Mouse (Mus musculus): ENCODE results near the gene Msh4. TPM values are rescaled to one million over a fixed set of nuclear protein-coding genes. Genes with fewer than 3 reads are reported as not detected.

Gene Msh4
- total RNA-seq (2021): under 1 TPM; 0.45 to 0.59 TPM
- long read RNA-seq, experiment 1: 0 reads
- long read RNA-seq, experiment 2: 0 reads

DNA sequence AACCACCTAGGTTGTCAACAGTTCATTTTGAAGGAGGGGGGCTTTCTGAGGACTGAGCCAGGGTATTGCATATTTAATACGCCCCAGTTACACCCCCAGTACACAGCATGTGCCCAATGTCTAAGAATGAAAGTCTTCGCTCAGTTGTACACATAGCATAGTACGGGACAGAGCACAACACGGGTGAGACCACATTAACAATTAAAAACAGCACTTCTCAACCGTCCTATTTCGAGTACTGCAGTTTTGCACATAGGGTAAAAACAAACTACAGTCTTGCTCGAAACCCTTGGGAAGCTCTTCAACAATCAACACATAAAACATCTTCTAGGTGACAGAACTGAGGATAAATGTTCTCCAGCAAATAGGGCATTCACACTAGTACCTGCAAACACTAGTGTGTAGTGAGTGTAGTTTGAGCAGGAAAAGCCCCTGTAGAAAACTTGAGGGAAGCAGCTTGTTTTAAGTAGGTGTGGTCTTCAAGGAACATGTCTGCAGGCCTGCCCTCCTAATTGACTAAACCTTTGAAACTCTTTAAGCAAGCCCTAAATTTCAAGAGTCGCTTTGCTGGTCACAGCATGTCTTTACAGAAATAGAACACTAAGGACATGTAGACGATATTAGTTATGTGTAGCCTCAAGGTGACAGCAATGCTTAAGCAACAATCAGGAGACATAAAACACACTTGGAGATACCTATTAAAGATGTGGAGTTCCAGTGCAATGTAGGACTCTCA is at the start of gene Msh4:
TSS of gene Msh4 (minus strand) at position 3 of the 736 bp plus-strand sequence.
- DNase-seq (ENCODE audit: low spot score in 2 of 2): no peak

DNA sequence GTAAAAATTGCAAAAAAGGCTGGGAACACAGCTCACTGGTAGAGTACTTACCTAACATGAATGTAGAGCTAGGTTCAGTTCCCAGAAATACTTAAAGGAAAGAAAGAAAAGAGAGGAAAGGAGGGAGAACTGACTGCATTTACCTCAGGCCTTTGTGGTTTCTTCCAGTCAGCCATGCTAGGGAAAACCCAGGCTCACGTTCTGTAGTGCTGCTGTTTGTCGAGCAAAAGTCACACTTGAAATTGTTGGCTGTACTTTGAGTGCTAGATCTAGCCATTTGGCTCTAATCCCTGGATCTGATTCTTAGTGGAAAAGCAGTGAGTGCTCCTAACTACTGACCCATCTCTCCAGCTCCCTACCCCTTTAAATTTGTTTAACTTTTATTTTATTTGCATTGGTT is 42.2 kb upstream of the Msh4 start:
- DNase-seq (ENCODE audit: low spot score in 2 of 2): no peak

- DNase-seq (ENCODE audit: low spot score in 2 of 2): no peak
Observed at GRCm38 (mm10) chr3:153947271-153947670, 41.3 kb upstream of the Msh4 start.

GRCm38 (mm10) chr3:153944335-153944990 is 38.5 kb upstream of the Msh4 start, which contains the start of gene Acadm:
Gene Acadm, minus strand, starts transcription at chr3:153944632.
- peak; percentile 96 to 99 for DNase-seq (ENCODE audit: low spot score in 2 of 2)

DNA sequence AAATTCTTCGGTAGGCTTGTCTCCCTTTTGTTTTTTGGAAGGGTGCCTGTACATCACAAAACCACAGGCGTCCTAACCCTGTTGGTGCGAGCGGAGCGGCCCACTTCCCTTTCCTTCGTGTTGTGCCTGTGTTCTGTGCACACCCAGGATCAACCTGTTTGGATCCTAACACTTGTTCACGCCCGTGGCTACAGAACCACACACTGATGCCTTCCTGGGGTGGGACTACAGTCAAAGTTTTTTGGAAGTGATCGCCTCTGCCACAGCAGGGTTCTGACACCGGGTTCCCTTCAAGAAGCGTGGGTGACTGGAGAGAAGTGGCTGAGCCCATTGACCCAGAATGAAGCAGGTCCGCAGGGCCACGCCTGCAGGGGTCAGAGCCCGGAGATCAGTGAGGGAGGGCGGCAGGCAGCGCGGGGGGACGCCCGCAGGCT is 38.0 kb upstream of the Msh4 start:
- peak in 1 of 2 experiments; percentile 4 for DNase-seq (ENCODE audit: low spot score in 2 of 2)

GRCm38 (mm10) chr3:153943003-153943640 is 37.2 kb upstream of the Msh4 start:
- DNase-seq (ENCODE audit: low spot score in 2 of 2): no peak

GRCm38 (mm10) chr3:153941613-153942012 is 35.7 kb upstream of the Msh4 start:
- no peak for DNase-seq (ENCODE audit: low spot score in 2 of 2)

- DNase-seq (ENCODE audit: low spot score in 2 of 2): no peak
Observed at GRCm38 (mm10) chr3:153940486-153940885, 34.5 kb upstream of the Msh4 start.

- DNase-seq (ENCODE audit: low spot score in 2 of 2): no peak
Observed at GRCm38 (mm10) chr3:153940021-153940420, 34.1 kb upstream of the Msh4 start.

DNA sequence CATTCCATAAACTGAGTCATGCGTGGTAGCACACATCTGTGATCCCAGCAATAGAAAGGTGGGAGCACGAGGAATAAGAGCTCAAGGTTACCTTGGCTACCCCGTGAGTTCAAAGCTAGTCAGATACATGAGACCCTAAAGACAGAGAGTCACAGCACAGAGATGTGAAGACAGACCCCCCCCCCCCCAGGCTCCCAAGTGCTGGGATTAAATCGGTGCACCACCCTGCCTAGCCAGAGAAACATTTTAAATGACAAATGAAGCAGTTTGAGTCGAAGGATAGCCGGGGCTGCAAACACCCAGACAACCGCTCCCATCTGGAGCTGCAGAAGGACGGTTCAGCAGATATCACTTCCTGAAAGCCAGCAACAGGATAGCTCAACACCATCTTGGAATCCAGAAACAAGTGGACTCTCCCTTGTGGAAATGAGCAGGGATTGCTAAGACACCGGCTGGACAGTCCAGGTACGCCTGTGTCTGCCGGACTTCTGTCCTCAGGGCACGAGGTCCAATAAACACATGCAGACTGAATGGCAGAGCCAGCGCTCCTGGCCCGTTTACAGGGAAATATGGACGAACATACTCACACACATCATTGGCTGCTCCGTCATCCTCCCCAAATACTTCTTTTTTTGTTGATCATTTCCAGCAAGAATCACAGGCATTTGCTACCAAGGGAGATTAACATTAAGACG is 31.3 kb upstream of the Msh4 start:
- no peak for DNase-seq (ENCODE audit: low spot score in 2 of 2)

DNA sequence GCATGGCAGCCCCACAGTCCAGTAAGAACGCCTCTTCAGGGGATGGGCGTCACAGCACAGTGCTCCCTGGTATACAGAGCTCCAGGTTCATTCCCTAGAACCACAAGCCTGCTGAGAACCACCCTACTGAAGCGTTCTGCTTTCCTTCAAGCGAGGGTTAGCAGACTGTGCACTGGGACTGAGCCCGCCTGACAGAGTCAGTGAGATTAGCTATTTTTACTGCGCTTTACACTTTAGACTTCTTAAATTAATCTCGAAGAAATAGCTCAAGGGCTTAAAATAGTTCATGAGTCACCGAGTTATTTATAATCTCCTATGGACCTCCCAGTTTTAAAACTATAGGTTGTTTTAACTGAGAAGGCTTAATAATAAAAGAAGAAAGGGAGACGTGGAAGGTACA is 29.9 kb upstream of the Msh4 start:
- no peak for DNase-seq (ENCODE audit: low spot score in 2 of 2)

DNA sequence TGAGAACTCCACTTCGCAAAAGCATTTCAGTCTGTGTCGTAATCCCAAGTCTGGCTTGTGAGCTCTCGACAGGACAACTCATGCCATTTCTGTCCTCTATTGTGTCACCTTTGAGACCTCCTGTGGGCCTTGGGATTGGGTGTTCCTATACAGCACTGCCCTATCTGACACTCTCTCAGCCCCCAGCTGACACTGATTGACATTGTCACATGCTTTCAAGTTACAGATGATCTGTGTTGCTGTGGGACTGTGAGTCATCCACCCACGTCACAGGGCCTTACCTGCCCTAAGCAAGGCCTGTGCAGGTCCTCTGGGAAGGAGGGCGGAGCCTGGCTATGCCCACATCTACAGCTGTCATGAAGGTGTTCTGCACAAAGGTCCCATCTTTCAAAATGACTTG is 26.5 kb upstream of the Msh4 start:
- DNase-seq (ENCODE audit: low spot score in 2 of 2): no peak

DNA sequence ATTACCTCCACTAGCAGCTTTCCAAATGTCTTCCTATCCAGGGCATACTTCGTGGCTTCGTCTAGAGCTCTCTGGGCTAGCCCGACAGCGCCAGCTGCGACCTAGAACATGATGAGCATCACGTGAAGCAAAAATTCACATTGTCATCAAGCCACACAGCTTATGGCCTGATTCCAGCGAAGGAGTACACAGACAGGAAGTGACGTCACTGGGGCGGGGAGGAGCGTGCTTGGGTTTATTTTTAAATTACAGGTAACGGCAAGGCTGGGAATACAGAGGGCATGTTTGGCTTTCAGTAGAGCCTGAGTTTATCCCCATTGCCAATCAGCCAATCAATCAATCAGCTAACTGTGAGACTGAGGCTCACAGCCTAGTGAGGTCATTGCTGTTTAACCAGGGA is 23.6 kb upstream of the Msh4 start:
- DNase-seq (ENCODE audit: low spot score in 2 of 2): no peak

- no peak for DNase-seq (ENCODE audit: low spot score in 2 of 2)
Observed at GRCm38 (mm10) chr3:153926333-153926732, 20.4 kb upstream of the Msh4 start.

- DNase-seq (ENCODE audit: low spot score in 2 of 2): no peak
Observed at GRCm38 (mm10) chr3:153921147-153921910, 15.4 kb upstream of the Msh4 start.

DNA sequence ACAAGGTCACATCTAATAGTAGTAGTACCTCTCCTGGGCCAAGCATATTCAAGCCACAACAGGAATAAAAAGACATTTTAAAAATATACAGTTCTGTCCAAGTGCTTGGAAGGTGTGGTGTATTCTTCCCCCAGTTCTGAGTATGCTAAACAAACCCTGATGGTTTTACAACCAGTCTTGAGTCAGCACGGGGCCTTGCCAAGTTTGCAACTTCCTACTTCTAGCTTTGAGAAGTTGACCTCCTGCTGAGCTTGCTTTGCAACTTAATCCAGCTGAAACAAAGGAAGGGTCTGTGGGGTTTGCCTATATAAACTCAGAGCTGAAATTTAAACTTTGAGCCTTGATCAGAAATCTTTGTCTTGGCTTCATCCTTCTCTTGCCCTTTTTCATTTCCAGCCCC is 11.3 kb upstream of the Msh4 start:
- no peak for DNase-seq (ENCODE audit: low spot score in 2 of 2)

GRCm38 (mm10) chr3:153913510-153914243 is 7.7 kb upstream of the Msh4 start:
- no peak for DNase-seq (ENCODE audit: low spot score in 2 of 2)

DNA sequence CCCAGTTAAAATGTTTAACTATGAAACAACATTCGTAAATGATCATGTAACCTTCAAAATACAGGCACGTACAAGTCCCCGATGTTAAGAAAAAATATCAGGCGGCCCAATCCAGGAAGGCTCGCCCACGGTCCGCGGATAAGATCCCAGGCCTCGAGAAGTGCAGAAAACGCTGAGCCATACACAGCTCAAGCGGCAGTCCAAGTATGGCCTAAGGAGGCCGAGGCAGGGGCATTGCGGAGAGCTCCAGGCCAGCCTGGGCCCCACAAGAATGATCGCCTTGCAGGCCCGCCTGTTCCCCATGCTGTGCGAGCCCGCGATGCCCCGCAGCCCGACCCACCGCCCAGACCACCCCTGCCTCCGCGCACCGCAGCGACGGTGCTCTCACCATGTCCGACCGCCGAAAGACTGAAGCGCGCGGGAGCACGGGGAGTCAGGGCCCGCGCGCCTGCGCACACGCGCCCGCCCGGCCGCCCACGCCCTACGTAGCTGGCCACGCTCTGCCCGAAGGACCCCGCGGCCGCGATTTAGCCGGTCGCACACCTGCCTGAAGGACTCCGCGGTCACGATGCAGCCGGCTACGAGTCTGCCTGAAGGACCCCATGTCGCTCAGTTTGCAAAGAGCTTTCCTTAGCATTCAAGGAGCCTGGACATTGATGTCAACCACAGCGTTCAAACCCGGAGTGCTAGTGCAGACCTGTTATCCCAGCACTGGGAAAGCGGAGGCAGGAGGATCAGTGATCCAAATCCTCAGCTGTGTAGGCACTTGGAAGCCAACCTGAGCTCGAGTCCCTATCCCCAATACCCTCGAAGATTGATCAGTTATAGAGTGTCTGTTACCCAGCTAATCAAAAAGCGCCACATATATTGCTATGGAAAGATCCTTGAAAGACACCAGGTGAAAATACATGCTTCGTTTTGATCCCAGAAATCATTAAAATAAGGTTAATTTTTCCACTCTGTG is 6.9 kb upstream of the Msh4 start, which contains the start of gene Rabggtb:
TSS of gene Rabggtb (minus strand) at position 464 of the 964 bp plus-strand sequence.
- DNase-seq (ENCODE audit: low spot score in 2 of 2): peak; percentile 91 to 95
